Mouse (Mus musculus): ENCODE results near the gene Amigo2.

GRCm38 (mm10) chr15:97205776-97206175, 41.3 kb downstream of the Amigo2 start:
- TF ChIP-seq POLR2A (IDR thresholded peaks at IDR 0.05; ENCODE audit: insufficient read depth, low read depth, low read length), result no peak
- TF ChIP-seq CTCF (IDR thresholded peaks at IDR 0.05; ENCODE audit: insufficient read depth, low read depth, low read length), result no peak
